Mouse (Mus musculus) megakaryocyte-erythroid progenitor cell, adult 5-6 weeks (primary cell): ENCODE measurements around the gene Ifnar2. TPM values are rescaled to one million over a fixed set of nuclear protein-coding genes. Genes with fewer than 3 reads are reported as not detected.

Experiments used
- ATAC-seq: replicated peaks from 2 replicates; pipeline ENCODE4 v1.8.0; 2016; ENCODE audit warnings: mild to moderate bottlenecking, inconsistent platforms; ENCODE audit not compliant: severe bottlenecking, poor library complexity, low FRiP score, low TSS enrichment
- total RNA-seq, 2 experiments: library from RNA; stranded (forward) in 1 of 2; stranded (reverse) in 1 of 2; fragments of 200-1000, 215-1000 nt in 1 of 2; fragments of >200 nt in 1 of 2; fragmentation: Nextera tagmentation in 1 of 2; gene quantifications; 2 replicates each; pipeline ENCODE4 v1.2.3; 2014 to 2017

Gene Ifnar2
- total RNA-seq (2014; fragmentation: Nextera tagmentation) (51.9 and 52.4 TPM in 2 replicates), total RNA-seq (2017) (47.2 and 50.8 TPM in 2 replicates)

GRCm38 (mm10) chr16:91372577-91373472 is at the start of gene Ifnar2:
Gene Ifnar2, plus strand, starts transcription at chr16:91372783.
- ATAC-seq = peak; percentile 90

- no peak for ATAC-seq
Measured at GRCm38 (mm10) chr16:91327605-91328004, 45.0 kb upstream of the Ifnar2 start.

- no peak for ATAC-seq
Measured at GRCm38 (mm10) chr16:91328922-91329321, 43.7 kb upstream of the Ifnar2 start.

GRCm38 (mm10) chr16:91330496-91330895 is 42.1 kb upstream of the Ifnar2 start:
- no peak for ATAC-seq

- no peak for ATAC-seq
Measured at GRCm38 (mm10) chr16:91331153-91331552, 41.4 kb upstream of the Ifnar2 start.

GRCm38 (mm10) chr16:91332880-91333279 is 39.7 kb upstream of the Ifnar2 start:
- no peak for ATAC-seq

GRCm38 (mm10) chr16:91334190-91334893 is 38.2 kb upstream of the Ifnar2 start:
- no peak for ATAC-seq

GRCm38 (mm10) chr16:91336753-91337152 is 35.8 kb upstream of the Ifnar2 start:
- peak; percentile 96 for ATAC-seq

- 0 out of 2 replicates have a peak, but pooled peaks have one; percentile 2 for ATAC-seq
Measured at GRCm38 (mm10) chr16:91337480-91337879, 35.1 kb upstream of the Ifnar2 start.

GRCm38 (mm10) chr16:91346491-91346890 is 26.1 kb upstream of the Ifnar2 start:
- ATAC-seq = no peak

- ATAC-seq = no peak
Measured at GRCm38 (mm10) chr16:91347491-91348263, 24.9 kb upstream of the Ifnar2 start.

- no peak for ATAC-seq
Measured at GRCm38 (mm10) chr16:91348264-91348565, 24.4 kb upstream of the Ifnar2 start.

GRCm38 (mm10) chr16:91348588-91349330 is 23.8 kb upstream of the Ifnar2 start:
- no peak for ATAC-seq

GRCm38 (mm10) chr16:91352084-91352562 is 20.5 kb upstream of the Ifnar2 start:
- peak; percentile 38; the same call in 1 of the 2 replicates for ATAC-seq

GRCm38 (mm10) chr16:91352749-91353148 is 19.8 kb upstream of the Ifnar2 start:
- peak; percentile 95 for ATAC-seq

GRCm38 (mm10) chr16:91353177-91353576 is 19.4 kb upstream of the Ifnar2 start:
- peak; percentile 51 for ATAC-seq

- ATAC-seq = no peak
Measured at GRCm38 (mm10) chr16:91353638-91354037, 18.9 kb upstream of the Ifnar2 start.

GRCm38 (mm10) chr16:91354599-91354998 is 18.0 kb upstream of the Ifnar2 start:
- no peak for ATAC-seq

GRCm38 (mm10) chr16:91355160-91355559 is 17.4 kb upstream of the Ifnar2 start:
- ATAC-seq = no peak
